Mouse (Mus musculus) natural killer cell, adult 2 months (primary cell): ENCODE measurements around the gene Mafk.

Source experiments
- DNase-seq, 2 experiments: peaks; one replicate each; pipeline ENCODE4 v3.0.0; 2022; ENCODE audit warnings: low spot score in 2 of 2

Gene Mafk

GRCm38 (mm10) chr5:139796900-139797299 is 5.6 kb downstream of the Mafk start:
- DNase-seq: no peak

GRCm38 (mm10) chr5:139797473-139798167 is 6.3 kb downstream of the Mafk start:
- DNase-seq: no peak

- DNase-seq: no peak
Observed at GRCm38 (mm10) chr5:139798168-139798900, 7.0 kb downstream of the Mafk start.

- no peak for DNase-seq
Observed at GRCm38 (mm10) chr5:139799041-139799440, 7.7 kb downstream of the Mafk start.

DNA sequence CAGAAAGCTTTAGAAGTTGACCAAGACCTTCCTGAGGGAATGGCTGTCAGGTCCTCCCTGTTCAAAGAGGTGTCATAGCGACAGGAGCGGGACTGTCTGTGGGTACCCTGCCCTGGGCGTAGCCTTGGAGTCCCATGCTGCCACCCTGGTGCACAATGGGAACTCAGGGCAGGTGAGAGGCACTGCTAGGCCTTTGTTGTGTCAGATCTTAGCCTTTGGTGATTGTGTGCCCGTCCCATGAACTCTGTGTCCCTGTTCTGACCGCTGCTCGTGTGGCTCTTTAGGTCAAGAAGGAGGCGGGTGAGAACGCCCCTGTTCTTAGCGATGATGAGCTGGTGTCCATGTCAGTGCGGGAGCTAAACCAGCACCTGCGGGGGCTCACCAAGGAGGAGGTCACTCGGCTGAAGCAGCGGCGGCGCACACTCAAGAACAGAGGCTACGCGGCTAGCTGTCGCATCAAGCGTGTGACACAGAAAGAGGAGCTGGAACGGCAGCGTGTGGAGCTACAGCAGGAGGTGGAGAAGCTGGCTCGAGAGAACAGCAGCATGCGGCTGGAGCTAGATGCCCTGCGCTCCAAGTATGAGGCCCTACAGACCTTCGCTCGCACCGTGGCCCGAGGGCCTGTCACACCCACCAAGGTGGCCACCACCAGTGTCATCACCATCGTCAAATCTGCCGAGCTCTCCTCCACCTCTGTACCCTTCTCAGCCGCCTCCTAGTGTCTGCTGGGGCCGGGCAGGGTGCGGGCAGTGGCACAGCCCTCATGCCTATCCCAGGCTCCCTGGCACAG is 8.7 kb downstream of the Mafk start:
- DNase-seq: no peak

DNA sequence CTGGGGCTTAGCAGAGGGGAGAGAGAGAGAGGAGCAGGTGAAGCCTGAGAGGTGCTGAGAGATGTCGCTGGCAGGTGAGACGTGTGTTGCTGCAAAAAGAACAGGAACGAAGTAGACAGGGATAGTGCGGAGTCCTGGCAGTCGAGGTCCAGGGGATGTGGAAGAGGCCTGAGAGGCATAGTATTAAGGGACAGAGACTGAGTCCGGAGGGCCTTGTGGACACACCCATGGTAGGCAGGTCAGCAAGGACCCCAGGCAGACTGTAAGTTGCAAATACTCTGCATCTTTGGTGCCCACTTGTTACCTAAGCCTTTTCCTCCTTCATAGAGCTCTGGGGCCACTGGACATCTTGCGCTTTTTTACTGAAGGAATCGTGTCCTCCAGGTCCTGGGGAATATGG is 9.9 kb downstream of the Mafk start:
- DNase-seq: no peak

GRCm38 (mm10) chr5:139801880-139802279 is 10.6 kb downstream of the Mafk start:
- DNase-seq: no peak

DNA sequence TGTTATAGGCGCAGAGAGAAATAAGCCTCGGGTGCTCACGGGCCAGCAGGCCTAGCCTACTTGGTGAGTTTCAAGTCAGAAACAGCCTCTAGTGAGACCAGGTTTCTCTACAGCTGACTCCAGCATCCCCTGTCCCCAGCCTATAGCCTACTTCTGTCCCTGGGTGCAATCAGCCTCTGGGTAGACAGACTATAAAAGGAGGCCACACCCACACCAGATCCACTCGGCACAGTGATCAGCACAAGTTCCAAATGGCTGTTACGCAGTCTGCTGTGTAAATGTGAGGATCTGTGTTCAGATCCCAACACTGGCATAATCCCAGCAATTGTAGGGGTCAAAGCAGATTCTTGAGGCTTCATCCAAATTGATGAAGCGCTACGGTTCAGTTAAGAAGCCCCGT is 11.9 kb downstream of the Mafk start:
- DNase-seq: no peak

DNA sequence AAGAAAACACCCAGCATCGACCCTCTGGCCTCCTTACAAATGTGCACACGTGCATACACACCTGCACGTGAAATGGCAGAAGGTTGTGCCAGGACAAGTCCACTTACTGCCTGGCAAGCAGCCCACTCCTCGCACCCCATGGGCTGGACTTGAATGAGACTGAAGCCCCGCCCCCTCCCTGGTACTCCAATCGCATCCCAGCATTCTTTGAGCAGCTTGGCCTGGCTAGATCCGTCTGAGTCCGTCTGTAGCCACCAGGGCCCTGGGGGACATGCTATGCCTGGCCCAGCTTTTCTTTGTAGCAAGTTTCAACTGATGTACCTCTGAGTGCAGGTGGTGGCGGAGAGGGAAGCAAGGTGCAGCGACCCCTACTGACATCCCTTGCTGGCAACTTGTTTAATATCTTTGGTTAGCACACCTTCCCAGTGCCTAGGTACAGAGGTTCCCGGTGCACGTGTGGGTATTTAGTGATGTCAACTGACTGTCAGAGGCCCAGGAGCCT is 12.3 kb downstream of the Mafk start:
- DNase-seq: peak in 1 of 2 experiments; percentile 52

GRCm38 (mm10) chr5:139804107-139804551 is 12.8 kb downstream of the Mafk start:
- DNase-seq: no peak

DNA sequence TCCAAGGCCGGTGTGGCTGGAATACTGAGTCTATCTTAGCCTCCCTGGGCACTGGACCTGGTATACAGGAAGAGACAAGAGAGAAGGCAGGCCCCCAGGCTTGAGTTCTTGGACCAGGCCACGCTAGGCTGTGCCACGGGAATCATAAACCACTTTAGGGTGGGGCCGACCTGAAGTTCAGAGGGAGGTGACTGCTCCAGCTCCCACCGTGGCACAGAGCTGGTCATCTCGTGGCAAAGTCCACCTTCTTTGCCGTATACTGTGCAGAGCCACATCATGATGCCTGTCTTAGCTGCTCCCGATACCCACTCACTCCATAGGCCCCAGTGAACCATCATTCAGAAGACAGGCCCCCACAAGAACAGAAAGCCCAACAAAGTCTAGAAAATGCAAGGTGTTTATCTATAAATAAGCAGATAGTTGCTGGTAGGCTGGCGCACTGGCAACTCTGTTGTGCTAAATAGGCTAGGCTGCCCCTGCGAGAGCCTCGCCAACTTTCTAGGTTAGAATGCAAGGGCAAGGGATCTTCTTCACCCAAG is 13.3 kb downstream of the Mafk start:
- DNase-seq: no peak

DNA sequence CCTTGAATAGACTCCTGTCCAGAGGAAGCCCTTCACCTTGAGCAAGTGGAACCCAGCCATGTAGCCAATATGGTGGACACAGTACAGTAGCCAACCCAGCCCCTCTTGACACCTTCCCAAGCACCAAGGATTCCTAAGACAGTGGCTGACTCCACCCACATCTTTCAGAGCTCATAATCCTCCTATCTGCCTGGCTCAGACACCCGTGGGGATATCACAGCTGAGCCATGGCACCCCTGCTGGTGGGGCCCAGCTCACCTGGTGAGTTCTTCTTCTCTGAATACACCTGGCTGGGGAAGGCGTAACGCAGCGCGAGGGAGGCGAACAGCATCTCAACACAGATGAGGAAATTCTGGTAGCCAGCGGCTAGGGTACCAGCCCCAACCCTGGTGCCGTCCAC is 14.6 kb downstream of the Mafk start:
- DNase-seq: no peak

DNA sequence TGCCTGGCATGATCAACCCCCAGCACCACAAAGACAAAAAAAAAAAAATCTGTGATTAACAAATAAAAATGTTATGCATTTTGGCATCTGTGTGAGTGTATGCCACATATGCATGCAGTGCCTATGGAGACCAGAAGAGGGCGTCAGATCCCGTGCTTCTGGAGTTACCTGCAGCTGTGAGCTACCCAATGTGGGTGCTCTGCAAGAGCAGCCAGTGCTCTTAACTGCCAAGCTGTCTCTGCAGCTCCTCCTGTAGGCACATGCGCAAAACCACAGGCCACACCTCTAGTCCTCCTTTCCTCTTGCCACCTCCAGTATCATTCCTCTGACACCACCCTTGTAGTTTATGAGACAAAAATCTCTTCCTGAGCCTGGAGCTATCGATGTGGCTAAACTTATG is 18.1 kb downstream of the Mafk start:
- DNase-seq: no peak

- DNase-seq: no peak
Observed at GRCm38 (mm10) chr5:139811677-139812397, 20.5 kb downstream of the Mafk start.

DNA sequence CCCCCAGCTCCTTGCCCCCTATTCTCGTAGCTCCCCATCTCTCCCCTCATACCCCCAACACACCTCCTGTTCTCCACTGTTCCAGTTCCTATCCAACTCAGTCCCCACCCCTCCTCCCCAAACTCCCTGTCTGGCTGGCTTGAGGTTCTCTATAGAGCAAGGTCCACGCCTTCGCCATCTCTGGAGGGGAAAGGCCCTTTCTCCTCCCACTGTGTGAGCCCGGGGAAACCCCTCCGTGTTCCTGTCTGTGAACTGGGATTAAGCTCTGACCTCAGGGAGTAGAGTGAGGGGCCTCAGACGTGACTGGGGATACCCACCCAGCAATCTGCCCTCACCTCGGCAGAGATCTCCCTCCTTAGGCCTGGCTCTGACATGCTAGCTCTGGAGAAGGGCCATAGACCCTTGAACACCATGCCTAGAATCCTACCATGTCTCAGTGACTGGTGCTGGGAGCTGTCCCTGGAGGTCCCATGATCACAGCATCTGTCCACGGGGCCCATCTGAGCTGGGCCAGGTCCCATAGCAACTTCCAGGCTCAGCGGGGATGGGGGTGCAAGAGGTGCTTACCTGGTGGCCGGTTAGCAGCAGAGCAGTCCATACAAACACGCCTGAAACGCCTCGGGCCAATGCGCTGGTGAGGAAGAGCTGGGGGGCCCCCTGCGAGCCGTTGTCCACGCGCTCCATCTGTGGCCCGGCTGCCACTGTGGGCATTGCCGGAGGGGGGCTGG is 21.2 kb downstream of the Mafk start:
- DNase-seq: no peak

DNA sequence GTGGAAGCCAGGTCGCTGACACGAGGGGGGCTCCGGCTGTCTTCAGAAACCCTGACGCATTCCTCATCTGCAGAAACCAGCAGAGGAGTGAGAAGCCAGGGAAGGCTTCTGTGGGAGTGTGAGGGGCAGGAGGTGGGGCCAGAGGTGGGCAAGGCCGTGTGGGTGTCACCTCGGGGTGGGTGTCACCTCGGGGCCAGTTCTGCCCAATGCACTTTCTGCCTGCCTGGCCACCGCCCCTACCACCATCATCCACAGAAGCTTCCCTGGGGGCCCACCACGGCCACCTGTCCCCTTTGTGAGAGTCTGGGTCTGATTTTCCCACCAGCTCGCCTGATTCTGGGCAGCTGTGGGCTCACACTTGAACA is 21.8 kb downstream of the Mafk start:
- DNase-seq: no peak

- no peak for DNase-seq
Observed at GRCm38 (mm10) chr5:139813963-139814381, 22.7 kb downstream of the Mafk start.

DNA sequence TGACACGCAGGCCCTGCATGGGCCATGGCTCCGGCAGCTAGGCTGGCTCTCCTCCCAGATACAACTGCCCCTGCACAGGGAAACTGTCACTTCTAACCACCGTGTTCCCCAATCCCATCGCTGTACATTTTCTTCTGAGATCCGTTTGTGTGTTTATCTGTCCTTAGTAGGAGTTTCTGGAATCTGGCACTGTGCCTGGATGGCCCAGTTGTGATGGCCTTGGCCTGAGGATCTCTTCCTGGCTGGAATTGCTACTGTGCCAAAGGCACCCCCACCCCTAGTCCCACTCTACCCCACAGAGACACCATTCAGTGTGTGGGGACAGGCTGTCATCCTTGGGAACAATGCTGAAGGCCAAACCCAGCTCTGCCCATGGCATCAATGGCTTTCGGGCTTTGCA is 24.7 kb downstream of the Mafk start:
- DNase-seq: no peak

GRCm38 (mm10) chr5:139816445-139816844 is 25.1 kb downstream of the Mafk start:
- no peak for DNase-seq

- no peak for DNase-seq
Observed at GRCm38 (mm10) chr5:139817292-139817691, 26.0 kb downstream of the Mafk start.

- no peak for DNase-seq
Observed at GRCm38 (mm10) chr5:139818056-139818455, 26.7 kb downstream of the Mafk start.
